Mouse (Mus musculus) splenic B cell, adult 2 months (primary cell): ENCODE measurements around the gene Ppp1r18.
A peak's percentile ranks its signal among the peaks of the same experiment; 100 is the strongest.

Experiments used
- DNase-seq: peaks from one replicate; pipeline ENCODE4 v3.0.0-alpha.2; 2011; ENCODE audit warnings: low read depth, low spot score
- H3K27me3 ChIP-seq: 2 replicates; pipeline ENCODE4 v1.6.1; 2012; ENCODE audit warnings: mild to moderate bottlenecking, low read length, moderate library complexity, mixed read lengths; ENCODE audit not compliant: control insufficient read depth, poor library complexity, insufficient read depth, severe bottlenecking
- H3K36me3 ChIP-seq: 2 replicates; pipeline ENCODE4 v1.6.1; 2012; ENCODE audit warnings: mild to moderate bottlenecking, low read length, moderate library complexity, mixed read lengths; ENCODE audit not compliant: control insufficient read depth, poor library complexity, insufficient read depth, severe bottlenecking

The Ppp1r18 gene

DNA sequence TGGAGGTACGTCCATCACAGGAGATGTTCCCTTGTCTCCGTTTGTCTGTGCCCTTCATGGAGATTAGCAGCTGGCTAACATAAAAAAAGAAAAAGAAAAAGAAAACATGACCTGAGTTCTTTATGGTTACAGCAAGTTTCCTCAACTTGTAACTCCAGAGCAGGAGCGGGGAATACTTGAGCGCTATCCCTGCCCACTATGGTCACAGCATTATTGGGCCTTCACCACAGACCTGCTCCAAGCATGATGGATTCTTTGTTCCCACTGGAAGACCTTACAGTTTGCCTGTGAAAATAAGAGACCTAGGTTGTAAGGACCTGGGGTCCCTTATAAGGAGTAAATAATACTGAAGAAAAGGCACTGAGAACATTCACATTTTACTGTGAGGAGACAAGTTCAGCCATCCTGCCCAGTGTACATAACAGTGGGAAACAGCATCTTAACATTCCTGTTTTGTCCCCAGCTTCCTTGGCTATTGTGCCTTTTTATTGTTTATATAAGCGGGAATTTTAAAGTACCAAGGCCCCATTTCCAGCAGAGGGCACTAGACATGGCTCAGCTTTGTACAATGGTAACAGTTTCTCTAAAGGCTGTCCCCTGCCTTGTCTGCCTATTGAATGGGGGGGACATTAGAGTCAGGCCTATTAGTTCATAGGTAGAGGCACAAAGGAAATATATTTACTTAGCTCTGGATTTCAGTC, 55.6 kb downstream of the Ppp1r18 start:
- peaks cover 19% of the 10 kb centered on the region; the same call in 1 of the 2 replicates for H3K36me3 ChIP-seq
- DNase-seq, result peak; percentile 54

DNA sequence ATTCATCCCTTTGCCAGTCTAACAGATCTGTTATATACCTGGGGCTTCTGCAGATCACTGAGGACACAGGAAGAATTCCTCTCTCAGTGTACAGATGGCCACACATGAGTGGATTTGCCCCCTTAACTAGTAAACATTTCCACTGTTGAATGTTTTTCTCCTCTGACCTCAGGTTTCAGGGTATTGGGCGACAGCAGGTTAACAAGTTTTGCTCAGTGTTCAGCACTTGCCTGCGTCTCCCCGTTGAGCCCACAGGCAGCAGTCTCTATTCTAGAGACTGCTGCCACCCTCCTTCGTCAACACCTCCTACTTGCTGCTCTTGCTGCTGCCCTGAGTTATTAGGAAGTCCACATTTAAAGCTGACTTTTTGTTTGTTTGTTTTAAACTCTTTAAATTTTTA, 56.3 kb downstream of the Ppp1r18 start:
- DNase-seq, result no peak
- no peaks in the 10 kb centered on the region for H3K27me3 ChIP-seq
- H3K36me3 ChIP-seq, result peaks cover 24% of the 10 kb centered on the region

More for the DNA sequence above, 55.6 kb downstream of the Ppp1r18 start:
- no peaks in the 10 kb centered on the region for H3K27me3 ChIP-seq

- DNase-seq, result no peak
- no peaks in the 10 kb centered on the region for H3K27me3 ChIP-seq
Measured at GRCm38 (mm10) chr17:35922566-35922965, 57.2 kb downstream of the Ppp1r18 start.

DNA sequence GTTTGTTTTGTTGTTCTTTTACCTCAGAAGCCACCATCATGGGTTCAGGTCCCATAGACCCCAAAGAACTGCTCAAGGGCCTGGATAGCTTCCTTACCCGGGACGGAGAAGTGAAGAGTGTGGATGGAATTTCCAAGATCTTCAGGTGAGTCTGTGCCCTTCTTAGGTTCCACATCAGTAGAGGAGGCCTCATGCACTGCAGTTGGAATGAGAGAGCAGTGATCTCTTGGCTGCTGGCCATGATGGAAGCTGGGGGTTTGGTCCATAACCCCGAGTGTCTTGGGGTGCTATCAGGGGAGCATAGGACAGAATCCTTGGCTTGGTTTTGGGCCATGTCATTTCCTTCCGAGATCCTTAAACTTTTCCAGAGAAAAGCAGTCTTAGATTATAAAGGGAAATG, 57.9 kb downstream of the Ppp1r18 start:
- H3K27me3 ChIP-seq, result no peaks in the 10 kb centered on the region
- DNase-seq, result no peak

More at GRCm38 (mm10) chr17:35922566-35922965, 57.2 kb downstream of the Ppp1r18 start:
- peaks cover 22% of the 10 kb centered on the region for H3K36me3 ChIP-seq

More for the DNA sequence above, 57.9 kb downstream of the Ppp1r18 start:
- peaks cover 24% of the 10 kb centered on the region for H3K36me3 ChIP-seq
